Mouse (Mus musculus) left cerebral cortex, adult 9 months (tissue): ENCODE data around the gene Actr3b.
"Not testable (repeated sequence)": the region's sequence is repeated elsewhere in the genome, so short reads cannot be mapped to it uniquely, and the experiment has no call there.

ENCODE experiments used
- DNase-seq, 2 experiments: peaks; one replicate each; pipeline ENCODE4 v3.0.0; 2022; ENCODE audit warnings: low spot score in 2 of 2

The Actr3b gene

GRCm38 (mm10) chr5:25773921-25774790 is 14.4 kb downstream of the Actr3b start:
- DNase-seq = peak; percentile 84 to 88

GRCm38 (mm10) chr5:25791570-25791969 is 31.8 kb downstream of the Actr3b start:
- DNase-seq = peak in 1 of 2 experiments; percentile 30

GRCm38 (mm10) chr5:25797776-25798175 is 38.0 kb downstream of the Actr3b start:
- no peak for DNase-seq

- peak in 1 of 2 experiments; percentile 33 for DNase-seq
Measured at GRCm38 (mm10) chr5:25800929-25801328, 41.1 kb downstream of the Actr3b start.

DNA sequence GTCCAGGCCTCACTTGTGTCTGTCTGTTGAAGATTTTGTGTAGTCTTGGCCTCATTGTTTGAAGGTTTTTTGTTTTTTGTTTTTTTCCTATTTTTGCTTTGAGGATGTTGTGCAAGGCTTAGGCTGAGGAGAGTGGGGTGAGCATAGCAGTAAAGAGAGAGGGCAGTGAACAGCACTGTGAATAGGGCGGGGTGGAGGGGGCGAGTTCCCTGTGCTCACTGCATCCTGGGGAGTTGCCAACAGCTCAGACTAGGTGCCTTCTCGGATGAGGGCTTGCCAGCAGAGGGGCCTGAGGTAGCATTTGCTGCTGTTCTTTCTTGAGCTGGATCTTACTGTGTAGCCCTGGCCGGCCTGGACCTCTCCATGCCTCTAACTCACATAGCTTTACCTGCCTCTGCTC is 41.9 kb downstream of the Actr3b start:
- no peak for DNase-seq

- no peak for DNase-seq
Measured at GRCm38 (mm10) chr5:25804569-25804968, 44.8 kb downstream of the Actr3b start.

DNA sequence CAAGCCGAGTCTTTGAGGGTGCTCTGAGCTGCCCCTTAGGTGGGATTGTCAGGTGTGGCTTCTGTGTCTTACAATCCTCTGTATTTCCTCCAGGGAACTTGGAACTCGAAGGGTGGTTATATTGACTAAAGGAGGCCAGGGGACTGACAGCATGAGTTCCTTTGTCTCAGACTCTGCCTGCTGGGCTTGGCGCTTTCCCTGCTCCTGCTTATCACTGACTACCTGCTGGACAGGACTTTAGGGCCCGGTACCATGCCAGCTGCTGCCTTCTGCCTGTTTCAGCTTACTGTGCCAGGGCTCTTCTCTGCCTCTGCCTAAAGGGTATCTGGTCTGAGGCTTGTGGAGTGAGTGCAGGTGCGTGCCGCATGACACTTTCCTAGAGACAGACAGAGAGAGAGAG is 53.1 kb downstream of the Actr3b start:
- no peak for DNase-seq

DNA sequence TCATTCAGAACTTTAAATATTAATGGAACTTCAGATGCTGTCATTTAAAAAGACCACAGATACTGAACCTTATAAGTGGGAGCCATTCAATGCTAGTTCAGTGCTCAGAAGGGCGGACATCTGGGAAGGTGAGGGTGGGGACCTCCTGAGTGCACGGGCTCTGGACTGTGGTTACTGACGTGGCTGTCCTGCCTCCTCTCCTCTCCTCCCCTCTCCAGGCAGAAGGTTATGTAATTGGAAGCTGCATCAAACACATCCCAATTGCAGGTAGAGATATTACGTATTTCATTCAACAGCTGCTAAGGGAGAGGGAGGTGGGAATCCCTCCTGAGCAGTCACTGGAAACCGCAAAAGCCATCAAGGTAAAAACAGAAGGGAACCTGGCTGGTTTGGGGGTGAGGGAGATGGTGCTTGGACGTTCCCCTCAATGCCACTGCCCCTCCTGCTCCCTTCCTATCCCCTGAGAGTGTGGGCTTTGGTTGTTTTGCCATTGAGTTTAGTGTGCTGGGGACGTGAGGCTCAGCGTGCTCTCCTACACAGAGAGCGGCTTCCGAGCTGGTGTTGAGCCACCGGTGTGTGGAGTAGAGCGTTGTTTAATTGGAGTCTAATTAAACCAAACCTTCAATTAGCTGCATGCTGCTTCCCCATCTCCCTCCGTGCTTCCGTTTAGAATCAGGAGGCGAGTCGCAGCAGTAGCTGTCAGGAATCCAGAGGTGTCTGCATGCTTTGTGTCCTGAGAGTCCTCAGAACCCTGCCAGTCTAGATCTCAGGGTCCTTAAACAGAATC is 69.7 kb downstream of the Actr3b start:
- DNase-seq = no peak

- no peak for DNase-seq
Measured at GRCm38 (mm10) chr5:25830802-25831201, 71.0 kb downstream of the Actr3b start.

GRCm38 (mm10) chr5:25831624-25832023 is 71.8 kb downstream of the Actr3b start:
- DNase-seq = peak in 1 of 2 experiments; percentile 77

- DNase-seq = no peak
Measured at GRCm38 (mm10) chr5:25839400-25839799, 79.6 kb downstream of the Actr3b start.

DNA sequence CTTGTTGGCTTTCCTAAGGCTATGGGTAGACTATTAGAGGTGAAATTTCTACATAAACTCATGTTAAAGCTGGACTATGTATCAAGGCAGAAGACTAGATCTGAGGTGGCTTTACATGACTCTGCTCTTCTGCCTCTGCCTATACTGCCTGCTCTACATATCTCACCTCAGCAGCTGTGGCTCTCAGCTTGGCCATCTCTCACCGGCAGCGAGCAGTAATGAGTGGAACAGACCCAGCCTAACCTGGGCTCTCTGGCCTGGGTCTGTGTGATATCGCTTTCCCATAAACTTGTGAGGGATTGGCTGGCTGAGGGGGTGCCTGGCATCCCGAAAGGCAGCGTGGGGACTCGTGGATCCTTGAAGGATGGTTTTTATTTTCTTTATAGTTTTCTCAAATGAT is 86.8 kb downstream of the Actr3b start:
- no peak for DNase-seq

- no peak for DNase-seq
Measured at GRCm38 (mm10) chr5:25847154-25847553, 87.4 kb downstream of the Actr3b start.

DNA sequence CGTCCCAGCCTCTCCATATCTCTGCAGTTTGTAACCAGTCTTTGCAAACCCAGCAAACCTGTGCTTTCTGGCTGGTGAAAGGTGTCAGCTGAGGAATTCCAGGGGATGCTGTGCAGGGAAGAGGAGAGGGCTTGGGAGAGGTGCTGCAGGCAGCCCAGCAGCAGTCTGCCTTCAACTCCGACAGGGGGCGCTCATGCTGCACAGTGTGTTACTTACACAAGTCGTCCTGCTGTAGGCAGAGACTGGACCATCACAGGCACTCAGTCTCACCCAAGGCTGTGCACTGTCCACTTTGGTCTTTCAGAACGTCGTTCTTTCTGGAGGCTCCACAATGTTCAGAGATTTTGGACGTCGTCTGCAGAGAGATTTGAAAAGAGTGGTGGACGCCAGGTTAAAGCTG is 88.3 kb downstream of the Actr3b start:
- DNase-seq = peak in 1 of 2 experiments; percentile 46

GRCm38 (mm10) chr5:25866201-25866600 is 106.4 kb downstream of the Actr3b start:
- DNase-seq = no peak

DNA sequence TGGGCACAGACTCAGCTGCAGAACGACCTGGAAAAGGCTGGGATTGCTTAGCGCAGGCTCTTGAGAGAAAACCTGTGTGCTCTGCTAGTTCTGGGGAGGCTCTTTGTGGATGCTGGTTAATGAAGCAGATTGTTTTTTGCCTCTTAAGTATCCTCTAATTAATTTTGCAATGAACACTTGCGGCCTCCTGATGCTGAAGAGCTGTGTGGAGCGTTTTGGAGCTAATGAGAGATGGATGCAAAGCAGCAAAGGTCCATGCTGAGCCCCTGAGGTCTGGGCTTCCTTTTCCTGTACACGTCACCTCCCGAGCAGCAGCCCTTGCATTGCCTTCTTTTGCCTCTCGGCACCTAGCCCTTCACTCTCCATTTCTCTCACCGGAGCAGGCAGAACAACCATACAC is 110.1 kb downstream of the Actr3b start:
- DNase-seq = no peak

DNA sequence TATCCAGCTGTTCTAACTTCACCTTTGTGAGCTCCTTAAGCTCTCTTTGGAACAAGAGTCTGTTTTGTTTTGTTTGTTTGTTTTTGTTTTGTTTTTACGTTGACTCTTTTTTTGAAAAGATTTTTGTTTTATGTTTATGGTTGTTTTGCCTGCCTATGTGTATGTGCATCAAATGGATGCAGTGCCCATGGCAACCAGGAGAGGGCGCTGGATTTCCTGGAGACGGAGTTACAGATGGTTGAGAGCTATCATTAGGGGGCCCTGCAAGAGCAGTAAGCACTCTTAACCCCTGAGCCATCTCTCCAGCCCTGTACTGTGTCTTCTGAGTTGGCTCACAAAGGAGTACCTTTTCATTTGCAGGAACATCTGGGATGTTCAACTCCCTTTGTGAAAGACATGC is 110.8 kb downstream of the Actr3b start:
- DNase-seq = no peak

- DNase-seq = no peak
Measured at GRCm38 (mm10) chr5:25871342-25872023, 111.7 kb downstream of the Actr3b start.

DNA sequence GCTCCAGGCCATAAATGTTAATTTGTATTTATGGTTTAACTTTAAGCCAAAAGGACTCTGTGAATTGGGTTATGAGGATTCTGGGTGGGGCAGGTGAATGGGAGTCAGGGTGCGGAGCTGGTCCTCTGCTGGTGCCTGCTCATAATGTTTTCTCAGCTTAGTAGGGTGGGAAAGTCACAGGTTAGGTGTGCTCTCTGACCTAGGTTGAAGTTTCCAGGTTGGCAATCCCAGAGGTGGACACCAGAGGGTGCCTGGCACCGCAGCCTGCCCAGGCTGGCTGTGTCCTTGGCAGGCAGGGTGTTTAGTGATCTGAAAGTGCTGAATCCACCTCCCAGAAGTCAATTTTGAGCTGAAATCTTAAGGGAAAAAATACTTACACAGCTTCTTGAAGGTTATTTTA is 113.2 kb downstream of the Actr3b start:
- no peak for DNase-seq

- DNase-seq = not testable (repeated sequence)
Measured at GRCm38 (mm10) chr5:25875927-25876326, 116.1 kb downstream of the Actr3b start.

GRCm38 (mm10) chr5:25877281-25877680 is 117.5 kb downstream of the Actr3b start:
- no peak for DNase-seq

DNA sequence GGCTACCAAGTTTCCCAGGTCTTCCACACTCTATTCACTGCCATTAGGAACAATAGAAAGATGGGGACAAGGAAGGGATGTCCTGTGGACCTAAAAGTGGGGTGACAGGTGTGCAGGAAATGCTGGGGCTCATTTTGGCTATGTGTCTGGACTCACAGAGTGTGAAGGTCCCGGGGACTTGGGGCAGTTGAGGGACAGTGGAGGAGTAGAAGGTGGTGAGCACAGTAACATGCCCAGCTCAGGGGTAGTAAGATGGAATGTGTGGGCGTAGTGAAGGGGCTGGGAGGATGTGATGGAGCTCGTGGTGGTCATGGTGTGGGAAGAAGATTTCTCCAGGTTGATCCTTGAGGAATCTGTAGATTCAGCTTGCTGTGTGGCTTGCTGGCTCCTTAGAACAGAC is 118.2 kb downstream of the Actr3b start:
- no peak for DNase-seq
